Mouse (Mus musculus) adrenal gland, postnatal 14 days (tissue): ENCODE measurements around the gene Sgca. TPM values are rescaled to one million over a fixed set of nuclear protein-coding genes. Genes with fewer than 3 reads are reported as not detected.
A peak's percentile ranks its signal among the peaks of the same experiment; 100 is the strongest.

Source experiments
- DNase-seq: peaks from one replicate; pipeline ENCODE4 v3.0.0; 2021; ENCODE audit warnings: mixed read lengths
- total RNA-seq: library from RNA; stranded (reverse); gene quantifications from 2 replicates; pipeline ENCODE4 v1.2.3, GENCODE M21; 2021

The Sgca gene
- total RNA-seq, 1 experiment from 2014 or later, result not detected

- no peak for DNase-seq
Measured at GRCm38 (mm10) chr11:94943054-94943453, 33.1 kb downstream of the Sgca start.

- DNase-seq, result peak; percentile 64
Measured at GRCm38 (mm10) chr11:94942282-94943023, 33.7 kb downstream of the Sgca start.

DNA sequence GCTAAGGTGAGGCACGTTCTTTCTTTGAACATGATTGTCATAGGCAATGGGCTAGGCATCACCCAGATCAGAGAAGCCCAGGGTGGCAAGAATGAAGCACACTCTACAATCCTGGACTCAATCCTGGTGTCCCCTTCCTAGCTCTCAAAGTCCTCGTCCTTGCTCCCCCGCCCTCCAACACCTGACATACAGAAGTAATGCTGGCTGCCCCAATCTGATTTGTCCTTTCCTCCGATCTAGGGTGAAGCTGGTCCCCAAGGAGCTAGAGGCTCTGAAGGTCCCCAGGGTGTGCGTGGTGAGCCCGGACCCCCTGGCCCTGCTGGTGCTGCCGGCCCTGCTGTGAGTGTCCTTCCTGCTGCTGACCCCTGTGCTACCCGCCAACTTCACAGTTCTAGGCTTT lies 34.4 kb downstream of the Sgca start:
- no peak for DNase-seq

GRCm38 (mm10) chr11:94941121-94941520 lies 35.0 kb downstream of the Sgca start:
- no peak for DNase-seq

GRCm38 (mm10) chr11:94939280-94939679 lies 36.8 kb downstream of the Sgca start:
- DNase-seq, result peak; percentile 87

DNA sequence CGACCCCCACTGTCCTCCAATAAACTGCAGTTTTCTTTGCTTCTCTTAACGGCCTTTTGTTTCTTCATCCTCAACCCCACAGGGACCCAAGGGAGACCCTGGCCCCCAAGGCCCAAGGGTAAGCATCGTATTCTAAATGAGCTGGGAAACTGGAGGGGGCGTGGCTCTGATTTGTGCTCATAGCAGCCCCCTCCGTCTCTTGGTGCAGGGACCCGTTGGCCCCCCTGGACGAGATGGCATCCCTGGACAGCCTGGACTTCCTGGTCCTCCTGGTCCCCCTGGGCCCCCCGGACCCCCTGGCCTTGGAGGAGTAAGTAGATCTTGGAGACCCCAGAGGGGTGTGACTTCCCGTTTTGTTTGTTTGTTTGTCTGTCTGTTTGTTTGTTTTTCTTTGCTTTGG lies 37.8 kb downstream of the Sgca start:
- no peak for DNase-seq

DNA sequence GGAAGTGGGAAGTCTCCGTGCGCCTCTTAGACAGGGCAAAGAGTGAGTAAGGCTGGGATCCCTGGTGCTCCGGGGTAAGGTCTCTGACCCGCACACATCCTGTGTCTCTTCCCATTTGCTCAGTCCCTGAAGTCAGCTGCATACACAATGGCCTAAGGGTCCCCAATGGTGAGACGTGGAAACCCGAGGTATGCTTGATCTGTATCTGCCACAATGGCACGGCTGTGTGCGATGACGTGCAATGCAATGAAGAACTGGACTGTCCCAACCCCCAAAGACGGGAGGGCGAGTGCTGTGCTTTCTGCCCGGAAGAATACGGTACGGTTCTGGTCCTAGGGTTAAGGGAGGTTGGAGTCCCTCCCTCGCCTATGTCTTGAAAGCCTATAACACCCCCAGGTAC lies 38.3 kb downstream of the Sgca start:
- no peak for DNase-seq

GRCm38 (mm10) chr11:94937335-94937781 lies 38.8 kb downstream of the Sgca start:
- no peak for DNase-seq

- DNase-seq, result peak; percentile 90
Measured at GRCm38 (mm10) chr11:94936851-94937295, 39.3 kb downstream of the Sgca start.

GRCm38 (mm10) chr11:94936045-94936444 lies 40.1 kb downstream of the Sgca start, which contains the start of gene Col1a1:
Col1a1 (plus strand) TSS chr11:94936224.
- DNase-seq, result peak; percentile 58

- no peak for DNase-seq
Measured at GRCm38 (mm10) chr11:94934526-94934925, 41.6 kb downstream of the Sgca start.

DNA sequence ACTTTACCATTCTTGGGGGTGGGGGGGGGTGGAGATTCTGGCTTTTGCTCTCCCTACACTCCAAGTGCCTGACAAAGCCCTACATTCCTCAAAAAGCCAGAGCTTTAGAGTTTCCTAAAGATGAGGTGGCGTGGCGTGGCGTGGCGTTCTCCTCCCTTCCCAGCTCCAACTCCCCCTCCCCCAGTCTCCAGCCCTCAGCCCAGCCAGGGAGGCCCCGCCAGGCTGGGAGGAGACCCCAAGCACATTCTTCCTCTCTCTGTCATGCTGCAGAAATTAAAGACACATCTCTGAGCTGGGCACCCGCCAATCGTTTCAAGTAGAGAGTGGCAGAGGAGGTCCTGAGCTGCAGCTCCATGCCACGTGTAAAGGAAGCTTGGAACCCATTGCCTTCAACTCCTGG lies 42.5 kb downstream of the Sgca start:
- no peak for DNase-seq

DNA sequence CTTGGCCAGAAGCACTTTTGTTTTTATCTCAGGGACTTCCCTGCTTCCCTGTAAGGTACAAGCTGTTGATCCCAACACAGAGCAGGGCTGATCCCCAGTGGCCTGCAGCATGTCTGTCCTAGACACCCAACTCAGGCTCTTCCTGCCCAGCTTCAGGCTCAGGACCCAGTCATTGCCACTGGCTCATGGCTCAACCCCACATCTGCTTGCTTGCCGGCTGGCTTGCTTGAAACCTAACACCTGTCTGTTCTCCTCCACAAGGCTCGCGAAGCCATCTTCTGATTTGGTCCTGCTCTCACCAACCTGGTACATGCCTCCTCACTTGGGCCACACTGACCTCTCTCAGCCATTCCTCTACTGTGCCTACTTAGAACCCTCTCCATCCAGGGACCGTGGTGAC lies 46.0 kb downstream of the Sgca start:
- no peak for DNase-seq

DNA sequence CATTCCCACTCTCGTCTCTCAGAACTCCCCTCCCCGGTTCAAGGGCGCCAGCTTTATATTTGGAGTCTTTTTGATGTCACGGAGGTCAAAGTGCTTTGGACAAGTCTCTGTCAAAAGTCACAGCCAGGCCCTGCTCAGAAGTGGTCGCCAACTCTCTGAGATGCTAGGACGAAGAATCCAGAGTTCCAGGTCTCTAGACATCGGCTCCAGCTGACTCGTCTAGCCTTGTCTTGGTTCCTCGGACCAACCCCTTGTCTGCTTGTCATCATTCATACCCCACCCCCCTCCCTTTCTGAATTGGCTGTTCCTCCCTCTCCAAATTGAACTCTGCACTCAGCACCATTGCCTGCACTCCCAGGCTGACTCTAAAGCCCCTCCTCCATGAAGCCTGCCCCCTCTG lies 46.5 kb downstream of the Sgca start:
- no peak for DNase-seq

DNA sequence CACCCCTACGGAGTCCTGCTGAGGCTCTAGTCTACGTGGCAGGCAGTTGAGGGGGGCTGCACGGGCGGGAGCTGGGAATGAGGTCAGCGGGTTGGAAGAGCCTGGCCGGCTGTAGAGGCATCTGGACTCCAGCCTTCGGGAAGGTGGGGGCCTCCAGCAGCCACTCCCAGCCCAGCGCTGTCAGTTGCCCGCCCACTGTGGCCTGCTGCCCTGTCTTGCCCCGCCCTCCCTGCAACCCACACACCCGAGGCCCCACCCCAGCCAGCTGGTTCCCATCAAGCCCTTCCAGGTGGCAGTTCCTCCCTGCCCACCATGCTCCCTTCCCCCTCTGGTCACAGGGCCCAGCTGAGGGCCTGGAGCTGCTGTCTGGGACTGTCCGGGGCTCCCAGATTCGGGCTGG lies 47.3 kb downstream of the Sgca start:
- DNase-seq, result peak; percentile 83

- peak; percentile 42 for DNase-seq
Measured at GRCm38 (mm10) chr11:94927771-94928291, 48.3 kb downstream of the Sgca start.

DNA sequence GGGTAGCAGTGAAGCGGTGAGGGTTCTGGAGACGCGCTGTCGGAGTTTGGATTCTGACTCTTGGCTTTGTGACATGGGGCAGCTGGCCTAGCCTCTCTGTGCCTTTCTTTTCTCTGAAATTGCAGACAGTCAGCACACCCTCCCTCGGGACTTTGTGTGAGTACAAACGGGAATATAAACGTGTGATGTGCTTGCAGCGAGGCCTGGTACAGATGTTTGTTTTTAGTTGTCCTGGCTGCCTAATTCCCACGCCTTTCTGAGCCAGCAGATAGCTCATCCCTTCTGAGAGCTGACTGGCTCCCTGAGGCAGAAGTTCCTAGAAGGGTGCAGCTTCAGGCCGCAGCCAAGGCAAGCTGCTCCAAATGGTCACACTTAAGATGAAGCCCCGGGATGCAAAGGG lies 49.7 kb downstream of the Sgca start:
- DNase-seq, result peak; percentile 3

DNA sequence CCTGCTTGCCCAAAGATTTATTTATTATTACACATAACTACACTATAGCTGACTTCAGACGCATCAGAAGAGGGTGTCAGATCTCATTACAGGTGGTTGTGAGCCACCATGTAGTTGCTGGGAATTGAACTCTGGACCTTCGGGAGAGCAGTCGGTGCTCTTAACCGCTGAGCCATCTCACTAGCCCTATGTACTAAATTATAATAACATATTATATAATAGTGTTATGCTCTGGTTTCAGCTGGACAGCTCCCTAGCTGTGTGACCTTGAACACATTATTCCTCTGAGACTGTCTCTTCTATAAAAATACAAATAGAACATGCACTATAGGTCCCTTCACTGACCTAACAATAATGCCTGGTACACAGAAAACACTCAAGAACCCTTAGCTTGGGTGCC lies 51.1 kb downstream of the Sgca start:
- DNase-seq, result no peak

DNA sequence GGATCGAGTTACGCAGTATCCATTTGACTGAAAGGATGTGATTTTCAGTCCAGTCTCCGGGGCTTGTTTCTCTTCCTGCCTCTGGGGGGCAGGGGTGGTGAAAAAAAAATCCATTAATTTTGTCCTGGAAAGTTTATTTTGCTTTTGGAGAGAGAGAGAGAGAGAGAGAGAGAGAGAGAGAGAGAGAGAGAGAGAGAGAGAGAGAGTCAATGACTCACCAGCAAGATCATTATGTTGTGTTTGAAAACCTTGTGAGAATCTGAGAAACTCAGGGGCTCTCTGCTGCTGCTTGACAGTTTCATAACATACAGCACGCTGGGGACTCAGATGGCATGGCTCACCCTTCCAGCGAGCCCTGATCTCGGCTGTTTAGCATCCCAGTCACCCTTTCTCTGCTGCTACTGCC lies 55.1 kb downstream of the Sgca start:
- DNase-seq, result no peak

GRCm38 (mm10) chr11:94917717-94918116 lies 58.4 kb downstream of the Sgca start:
- no peak for DNase-seq

DNA sequence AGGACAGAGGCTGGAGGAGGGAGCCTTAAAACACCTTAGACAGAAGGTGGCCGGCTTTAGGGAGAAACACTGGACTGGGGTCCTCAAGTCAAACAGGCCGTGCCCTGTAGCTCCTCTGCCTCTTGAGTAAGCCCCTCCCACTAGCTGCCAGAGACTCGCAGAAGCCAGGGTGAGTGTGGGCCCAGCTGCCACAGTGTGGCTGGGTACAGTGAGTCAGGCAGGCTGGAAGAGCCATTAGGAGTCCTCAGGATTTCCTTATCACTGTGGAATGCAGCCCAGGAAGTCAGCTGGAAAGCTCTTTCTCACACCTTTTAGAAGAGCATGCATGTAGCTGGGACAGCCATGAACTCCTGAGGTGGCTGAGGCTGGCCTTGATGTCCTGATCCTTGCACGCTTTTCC lies 59.6 kb downstream of the Sgca start:
- DNase-seq, result peak; percentile 46

GRCm38 (mm10) chr11:94915675-94916403 lies 60.3 kb downstream of the Sgca start:
- DNase-seq, result peak; percentile 85
